Mouse (Mus musculus) MEL (cell line): ENCODE measurements around the gene Chst13. TPM values are rescaled to one million over a fixed set of nuclear protein-coding genes. Genes with fewer than 3 reads are reported as not detected.

Experiments used
- DNase-seq: peaks from one replicate; pipeline ENCODE4 v3.0.0; 2011; ENCODE audit warnings: low read depth, low spot score
- H3K27ac ChIP-seq: 2 replicates; pipeline ENCODE4 v1.5.1; 2012; ENCODE audit warnings: low read depth, mild to moderate bottlenecking, control low read depth, low read length, moderate library complexity; ENCODE audit not compliant: control insufficient read depth
- H3K27me3 ChIP-seq, 2 experiments: fragments of 150-350 bp in 1 of 2; sonication (generic) in 1 of 2; 2 replicates each; pipeline ENCODE4 v1.6.1; 2012; ENCODE audit warnings: low read length in 2 of 2, mild to moderate bottlenecking in 2 of 2, improper control_type of control experiment in 1 of 2, moderate library complexity in 1 of 2; ENCODE audit not compliant: insufficient read depth in 2 of 2, control insufficient read depth in 1 of 2
- H3K36me3 ChIP-seq, 2 experiments: 2 replicates each; pipeline ENCODE4 v1.6.1; 2012 to 2014; ENCODE audit warnings: low read length in 2 of 2, improper control_type of control experiment in 1 of 2, inconsistent platforms in 1 of 2, mild to moderate bottlenecking in 1 of 2; ENCODE audit not compliant: insufficient read depth in 2 of 2, control insufficient read depth in 1 of 2
- H3K4me1 ChIP-seq, 2 experiments: fragments of 150-350 bp in 1 of 2; sonication (generic) in 1 of 2; 2 replicates each; pipeline ENCODE4 v1.6.1; 2012; ENCODE audit warnings: low read length in 2 of 2, improper control_type of control experiment in 1 of 2, mild to moderate bottlenecking in 1 of 2; ENCODE audit not compliant: insufficient read depth in 2 of 2, control insufficient read depth in 1 of 2
- H3K4me3 ChIP-seq, 2 experiments: fragments of 150-350 bp in 1 of 2; sonication (generic) in 1 of 2; 2 replicates each; pipeline ENCODE4 v1.5.1; 2012; ENCODE audit warnings: low read depth in 2 of 2, low read length in 2 of 2, mild to moderate bottlenecking in 2 of 2, moderate library complexity in 2 of 2, control low read depth in 1 of 2, improper control_type of control experiment in 1 of 2; ENCODE audit not compliant: control insufficient read depth in 1 of 2, insufficient read depth in 1 of 2
- H3K79me2 ChIP-seq: 2 replicates; pipeline ENCODE4 v1.6.1; 2012; ENCODE audit warnings: mild to moderate bottlenecking, low read length, moderate library complexity; ENCODE audit not compliant: control insufficient read depth, poor library complexity, insufficient read depth
- H3K9ac ChIP-seq: 2 replicates; pipeline ENCODE4 v1.6.1; 2012; ENCODE audit warnings: low read depth, mild to moderate bottlenecking, control low read depth, low read length, moderate library complexity; ENCODE audit not compliant: control insufficient read depth, poor library complexity, severe bottlenecking
- H3K9me3 ChIP-seq: fragments of 150-350 bp; sonication (generic); replicated peaks from 2 replicates; pipeline ENCODE4 v1.6.1; 2012; ENCODE audit warnings: mild to moderate bottlenecking, low read length, improper control_type of control experiment, moderate library complexity; ENCODE audit not compliant: insufficient read depth
- BHLHE40 ChIP-seq: IDR thresholded peaks from 2 replicates; pipeline ENCODE4 v1.6.1; 2012; ENCODE audit warnings: low read depth, mild to moderate bottlenecking, inconsistent platforms, low read length, improper control_type of control experiment, borderline replicate concordance
- CHD1 ChIP-seq: IDR thresholded peaks from 2 replicates; pipeline ENCODE4 v1.6.1; 2012; ENCODE audit warnings: low read depth, mild to moderate bottlenecking, inconsistent platforms, low read length, improper control_type of control experiment
- CHD2 ChIP-seq: IDR thresholded peaks from 2 replicates; pipeline ENCODE4 v1.6.1; 2011; ENCODE audit warnings: low read length, improper control_type of control experiment
- ETS1 ChIP-seq: IDR thresholded peaks from 2 replicates; pipeline ENCODE4 v1.6.1; 2012; ENCODE audit warnings: low read depth, mild to moderate bottlenecking, inconsistent platforms, low read length, improper control_type of control experiment, moderate library complexity
- GABPA ChIP-seq: IDR thresholded peaks from 2 replicates; pipeline ENCODE4 v1.6.1; 2012; ENCODE audit warnings: low read depth, mild to moderate bottlenecking, inconsistent platforms, low read length, improper control_type of control experiment, moderate library complexity
- HCFC1 ChIP-seq: IDR thresholded peaks from 2 replicates; pipeline ENCODE4 v1.6.1; 2012; ENCODE audit warnings: low read depth, mild to moderate bottlenecking, inconsistent platforms, low read length, improper control_type of control experiment, moderate library complexity
- JUND ChIP-seq: IDR thresholded peaks from 2 replicates; pipeline ENCODE4 v1.6.1; 2011; ENCODE audit warnings: low read depth, mild to moderate bottlenecking, improper control_type of control experiment, low read length
- MXI1 ChIP-seq: IDR thresholded peaks from 2 replicates; pipeline ENCODE4 v1.6.1; 2011; ENCODE audit warnings: mild to moderate bottlenecking, low read depth, low read length, improper control_type of control experiment
- MYC ChIP-seq: IDR thresholded peaks from 2 replicates; pipeline ENCODE4 v1.6.1; 2011; ENCODE audit warnings: low read depth, mild to moderate bottlenecking, low read length, improper control_type of control experiment, moderate library complexity
- POLR2A ChIP-seq, 2 experiments: IDR thresholded peaks; 2 replicates each; pipeline ENCODE4 v1.6.1; 2011 to 2012; ENCODE audit warnings: low read length in 2 of 2, mild to moderate bottlenecking in 2 of 2, control low read depth in 1 of 2, improper control_type of control experiment in 1 of 2, low read depth in 1 of 2, moderate library complexity in 1 of 2; ENCODE audit not compliant: control insufficient read depth in 1 of 2, insufficient read depth in 1 of 2, poor library complexity in 1 of 2
- SIN3A ChIP-seq: IDR thresholded peaks from 2 replicates; pipeline ENCODE4 v1.6.1; 2012; ENCODE audit warnings: low read length, improper control_type of control experiment, inconsistent platforms
- TAL1 ChIP-seq: IDR thresholded peaks from 2 replicates; pipeline ENCODE4 v1.6.1; 2012; ENCODE audit warnings: mild to moderate bottlenecking, inconsistent platforms, low read length, moderate library complexity, mixed read lengths
- TBP ChIP-seq: IDR thresholded peaks from 2 replicates; pipeline ENCODE4 v1.8.0; 2011; ENCODE audit warnings: low read depth, low read length, improper control_type of control experiment
- TCF12 ChIP-seq: IDR thresholded peaks from 2 replicates; pipeline ENCODE4 v1.6.1; 2014; ENCODE audit warnings: low read depth, mild to moderate bottlenecking, inconsistent platforms, low read length, improper control_type of control experiment, moderate library complexity
- UBTF ChIP-seq: IDR thresholded peaks from 2 replicates; pipeline ENCODE4 v1.6.1; 2012; ENCODE audit warnings: low read depth, mild to moderate bottlenecking, inconsistent platforms, low read length, improper control_type of control experiment, moderate library complexity, borderline replicate concordance; ENCODE audit not compliant: insufficient read depth
- USF1 ChIP-seq: IDR thresholded peaks from 2 replicates; pipeline ENCODE4 v1.6.1; 2014; ENCODE audit warnings: low read depth, mild to moderate bottlenecking, inconsistent platforms, low read length, improper control_type of control experiment, moderate library complexity
- ZC3H11A ChIP-seq: IDR thresholded peaks from 2 replicates; pipeline ENCODE4 v1.6.1; 2012; ENCODE audit warnings: low read depth, mild to moderate bottlenecking, inconsistent platforms, low read length, improper control_type of control experiment
- ZNF384 ChIP-seq: IDR thresholded peaks from 2 replicates; pipeline ENCODE4 v1.6.1; 2012; ENCODE audit warnings: low read depth, mild to moderate bottlenecking, inconsistent platforms, low read length, improper control_type of control experiment
- polyA plus RNA-seq, 2 experiments: library from polyadenylated mRNA; stranded (reverse) in 1 of 2; unstranded in 1 of 2; fragments of >175 nt in 1 of 2; fragments of >200 nt in 1 of 2; gene quantifications; 2 replicates each; pipeline versions ENCODE4 v1.2.1 to v1.2.4; 2012; ENCODE audit warnings: low replicate concordance in 2 of 2, low read depth in 1 of 2; ENCODE audit not compliant: insufficient read length in 2 of 2, insufficient read depth in 1 of 2, missing spikeins in 1 of 2
- total RNA-seq: library from RNA; depleted of rRNA; stranded (reverse); fragments of 300-350 nt; gene quantifications from 2 replicates; pipeline ENCODE4 v1.2.3, GENCODE M21; 2012

Gene Chst13
- total and polyA plus RNA-seq, 3 experiments: not detected

DNA sequence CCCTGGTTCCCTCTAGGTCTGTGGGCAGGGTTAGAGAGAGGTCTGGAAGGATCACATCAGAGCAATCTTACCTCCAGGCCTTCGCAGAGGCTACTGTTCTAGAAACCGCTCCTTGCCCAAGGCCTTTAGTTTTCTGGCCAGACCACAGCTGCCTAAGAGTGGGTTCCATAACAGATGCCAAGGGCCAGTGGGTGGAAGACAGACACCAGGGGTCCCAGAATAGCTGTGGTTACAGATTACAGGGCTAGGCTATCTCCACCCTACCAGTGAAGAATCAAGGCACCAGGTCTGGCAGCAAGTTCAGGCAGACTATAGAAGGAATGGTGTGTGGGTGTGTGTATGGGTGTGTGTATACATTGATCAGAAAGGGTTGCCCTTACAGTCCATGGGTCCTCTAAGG, 6.0 kb downstream of the Chst13 start:
- Histone ChIP-seq H3K79me2 (no peaks in the 10 kb centered on the region), H3K36me3 (no peaks in the 10 kb centered on the region), H3K9me3 (no peaks in the 10 kb centered on the region), H3K4me1 (no peaks in the 10 kb centered on the region), H3K27ac (no peak overlapping the region), H3K4me3 (no peak overlapping the region), H3K9ac (no peak overlapping the region), H3K27me3 (no peaks in the 10 kb centered on the region)
- TF ChIP-seq MXI1 (no peak), CHD1 (no peak), BHLHE40 (no peak), POLR2A (IDR thresholded peaks at IDR 0.05; ENCODE audit: control insufficient read depth in 1 of 2, insufficient read depth in 1 of 2, low read depth in 1 of 2, low read length in 2 of 2, poor library complexity in 1 of 2) (no peak), ETS1 (no peak), HCFC1 (no peak), JUND (no peak), UBTF (no peak), USF1 (no peak)
- no peak for DNase-seq

DNA sequence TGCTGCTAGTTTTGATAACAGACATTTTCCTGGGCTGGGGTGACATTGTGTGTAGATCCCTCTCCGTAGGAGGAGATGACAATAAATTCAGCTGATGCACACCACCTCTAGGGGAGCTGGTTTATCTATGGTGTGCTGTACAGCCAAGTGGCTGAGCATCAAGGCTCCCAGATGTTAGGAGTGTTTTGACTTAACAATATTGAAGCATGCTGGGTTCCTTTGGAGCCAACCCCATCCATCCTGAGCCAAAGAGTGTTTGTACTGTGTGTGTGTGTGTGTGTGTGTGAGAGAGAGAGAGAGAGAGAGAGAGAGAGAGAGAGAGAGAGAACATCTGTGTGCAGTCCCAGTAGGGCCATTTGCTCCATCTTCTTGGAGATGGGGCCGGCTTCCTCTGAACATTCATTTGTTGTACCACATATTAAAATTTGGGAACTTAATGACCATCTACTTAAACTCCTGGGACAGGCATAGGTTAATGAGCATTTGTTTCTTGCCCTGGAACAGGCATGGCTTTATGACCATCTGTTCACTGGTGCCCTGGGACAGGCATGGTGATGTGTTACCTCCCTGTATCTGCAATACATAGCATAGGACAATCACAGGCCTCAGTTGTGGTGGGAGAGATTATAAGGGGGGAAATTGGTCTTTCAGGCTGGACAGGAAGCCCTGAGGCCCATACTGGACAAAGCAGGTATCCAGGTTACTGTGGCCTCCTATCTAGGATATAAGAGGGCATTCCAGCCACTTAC, 7.3 kb downstream of the Chst13 start:
- H3K36me3 ChIP-seq: no peaks in the 10 kb centered on the region
- H3K9me3 ChIP-seq: no peaks in the 10 kb centered on the region
- no peak overlapping the region for H3K9ac ChIP-seq
- no peaks in the 10 kb centered on the region for H3K4me1 ChIP-seq
- H3K27ac ChIP-seq: no peak overlapping the region
- TF ChIP-seq USF1 (no peak), MYC (no peak), ZNF384 (no peak), TAL1 (no peak), GABPA (no peak), TCF12 (no peak), CHD2 (no peak), TBP (no peak), SIN3A (no peak), ZC3H11A (no peak)
- no peak for DNase-seq
- no peaks in the 10 kb centered on the region for H3K79me2 ChIP-seq
- H3K27me3 ChIP-seq: no peaks in the 10 kb centered on the region
- H3K4me3 ChIP-seq: no peak overlapping the region
